Mouse (Mus musculus) G1E (cell line): Measurements from ENCODE around the gene Psmd13.

Source experiments
- CTCF ChIP-seq: IDR thresholded peaks from 2 replicates; pipeline ENCODE4 v1.5.1; 2012; ENCODE audit warnings: low read depth, low read length, inconsistent platforms, mixed read lengths
- GATA1 ChIP-seq: IDR thresholded peaks from 2 replicates; pipeline ENCODE4 v1.6.1; 2012; ENCODE audit warnings: borderline replicate concordance, low read length, inconsistent platforms, mixed read lengths
- POLR2AphosphoS5 ChIP-seq: IDR thresholded peaks from 2 replicates; pipeline ENCODE4 v1.6.1; 2012; ENCODE audit warnings: low read depth, low read length, inconsistent platforms; ENCODE audit not compliant: insufficient replicate concordance

DNA sequence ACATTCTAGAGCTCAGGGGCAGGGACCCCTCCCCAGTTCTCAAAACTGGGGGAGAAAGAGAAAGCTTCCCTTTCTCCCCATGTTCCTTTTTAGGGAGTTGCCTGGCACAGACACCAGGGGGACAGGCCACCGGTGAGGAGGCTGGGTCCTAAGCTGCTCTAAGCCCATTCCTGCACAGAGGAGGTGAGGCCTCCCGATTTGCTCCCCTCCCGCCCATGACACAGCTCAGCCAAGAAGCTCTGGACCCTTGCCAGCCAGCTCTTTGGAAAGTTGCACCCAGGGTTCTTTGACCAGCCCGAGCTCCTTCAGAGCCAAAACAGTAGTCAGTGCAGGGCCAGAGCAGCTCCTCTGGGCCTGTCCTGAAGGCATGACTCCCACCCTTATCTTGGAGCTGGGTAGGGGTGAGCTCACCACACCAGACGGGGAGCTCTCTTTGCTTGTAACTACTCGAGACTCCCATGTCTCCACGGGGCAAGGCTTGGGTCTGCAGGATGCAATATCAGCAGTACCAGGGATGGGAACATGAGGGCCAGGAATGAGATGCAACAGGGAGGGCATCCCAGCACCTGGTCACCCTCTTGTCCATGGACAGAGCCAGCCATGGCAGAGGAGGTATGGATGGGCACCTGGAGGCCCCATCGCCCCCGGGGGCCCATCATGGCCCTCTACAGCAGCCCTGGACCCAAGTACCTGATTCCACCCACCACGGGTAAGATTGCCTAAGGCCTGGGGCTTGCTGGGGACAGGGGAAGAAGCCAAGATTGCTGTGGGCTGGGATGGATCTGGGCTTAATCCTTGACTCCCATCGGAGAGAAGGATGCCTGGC lies 33.8 kb upstream of the Psmd13 start, which contains the start of gene Odf3:
- TF ChIP-seq CTCF (no peak), GATA1 (no peak), POLR2AphosphoS5 (no peak)
